Mouse (Mus musculus) ZHBTc4 (cell line): ENCODE measurements around the gene Tbc1d17.

Experiments used
- DNase-seq: peaks from one replicate; pipeline ENCODE4 v3.0.0-alpha.2; 2011; ENCODE audit warnings: low read depth, low spot score

Tbc1d17 gene

DNA sequence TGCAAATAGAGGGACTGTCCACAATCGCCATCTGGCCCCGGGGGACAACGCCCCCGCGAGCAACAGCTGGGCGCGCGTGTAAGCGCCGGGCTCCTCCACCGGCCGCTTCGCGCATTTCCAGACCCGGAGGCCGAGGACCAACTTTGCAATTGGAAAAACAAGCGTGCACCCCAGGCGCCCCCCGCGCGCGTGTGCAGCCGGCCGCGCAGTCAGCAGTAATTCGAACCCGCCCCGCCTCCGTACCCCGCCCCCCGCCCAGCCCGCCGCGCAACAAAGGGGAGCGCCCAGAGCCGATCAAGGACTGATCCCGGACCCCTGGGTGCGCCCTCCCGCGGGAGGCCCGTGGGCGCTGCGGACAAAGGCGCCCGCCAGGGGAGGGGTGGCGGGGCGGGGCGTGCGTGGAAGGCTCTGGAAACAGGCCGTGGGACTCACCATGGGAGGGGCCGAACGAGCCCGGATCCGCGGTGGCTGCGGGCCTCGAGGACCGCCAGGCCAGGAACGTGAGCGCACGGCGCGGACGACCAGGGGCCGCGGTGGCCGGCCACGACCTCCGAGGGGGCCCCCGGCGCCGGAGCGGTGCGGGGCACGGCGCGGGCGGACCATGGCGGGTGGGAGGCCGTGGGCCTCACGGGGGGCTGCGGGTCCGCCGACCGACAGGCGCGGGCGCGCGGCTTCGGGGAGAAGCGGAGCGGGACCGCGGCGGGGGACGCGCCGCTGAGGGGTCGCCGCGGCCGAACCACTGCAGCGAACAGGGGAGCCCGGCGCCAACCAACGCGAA lies 20.2 kb upstream of the Tbc1d17 start:
- peak; percentile 74 for DNase-seq

DNA sequence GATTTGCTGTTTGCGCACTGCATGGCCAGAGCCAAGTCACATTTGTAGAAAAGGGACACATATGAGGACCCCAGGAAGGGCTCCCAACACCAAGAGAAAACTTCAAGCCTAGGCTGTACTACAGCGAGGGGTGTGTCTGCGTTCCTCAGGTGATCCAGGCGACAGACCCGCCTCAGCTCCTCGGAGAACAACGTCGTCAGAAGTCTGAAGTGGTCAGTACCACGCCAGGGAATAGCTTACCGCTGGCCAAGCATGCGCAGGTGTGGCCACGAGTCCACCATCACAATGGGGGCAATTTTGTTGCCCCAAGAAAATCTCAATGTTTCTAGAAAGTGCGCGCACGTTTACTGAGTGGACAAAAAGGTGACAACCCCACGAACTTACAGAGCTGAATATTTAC lies 19.6 kb upstream of the Tbc1d17 start:
- DNase-seq: no peak

DNA sequence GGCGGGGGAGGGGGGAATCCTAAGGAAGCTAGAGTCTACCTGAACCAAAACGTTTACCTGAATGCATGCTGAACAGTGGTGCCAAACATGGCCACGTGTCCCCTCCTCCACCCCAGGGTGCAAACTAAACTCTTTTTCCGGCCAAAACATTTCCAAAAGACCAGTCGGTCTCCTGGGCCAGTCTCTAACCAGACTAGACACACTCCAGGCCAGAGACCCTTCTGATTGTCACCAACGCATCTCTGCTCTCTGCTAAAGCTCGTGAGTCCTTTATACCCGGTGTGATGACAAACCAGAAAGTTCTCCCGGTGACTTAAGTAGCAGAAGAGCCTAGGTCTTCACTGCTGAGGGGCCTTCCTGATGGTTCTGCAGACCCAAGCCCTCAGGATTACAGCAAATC lies 18.9 kb upstream of the Tbc1d17 start:
- DNase-seq: no peak

DNA sequence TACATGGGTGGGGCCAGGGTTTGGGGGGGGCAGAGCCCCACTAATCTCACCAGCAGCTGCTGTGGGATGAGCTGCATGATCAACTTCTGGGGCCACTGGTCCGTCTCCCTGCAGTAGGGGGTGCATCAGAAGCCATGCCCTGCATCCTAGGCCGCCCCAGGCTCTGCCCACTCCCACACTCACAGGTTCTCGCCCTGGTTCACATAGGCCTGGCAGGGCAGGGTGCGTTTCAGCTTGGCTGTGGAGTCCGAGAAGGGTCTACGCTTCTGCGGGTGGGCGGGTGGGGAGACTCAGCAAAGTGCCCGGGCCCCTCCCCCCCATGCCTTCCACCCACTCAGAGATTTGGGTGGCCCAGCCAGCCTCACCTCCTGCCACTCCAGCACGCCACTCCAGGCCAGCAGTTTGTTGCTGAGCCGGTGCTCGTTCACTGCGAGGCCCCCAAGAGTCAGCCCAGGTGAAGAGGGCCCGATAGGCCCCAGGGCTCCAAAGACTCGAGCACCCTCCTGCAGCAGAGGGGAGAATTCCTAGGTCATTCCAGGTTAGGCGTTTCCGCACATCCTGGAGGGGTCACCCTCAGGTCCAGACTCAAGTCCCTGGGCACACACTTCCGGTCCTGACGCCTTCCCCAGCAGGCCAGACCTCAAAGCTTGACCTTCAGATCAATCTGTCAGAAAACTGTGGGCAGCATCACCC lies 18.3 kb upstream of the Tbc1d17 start:
- DNase-seq: no peak

DNA sequence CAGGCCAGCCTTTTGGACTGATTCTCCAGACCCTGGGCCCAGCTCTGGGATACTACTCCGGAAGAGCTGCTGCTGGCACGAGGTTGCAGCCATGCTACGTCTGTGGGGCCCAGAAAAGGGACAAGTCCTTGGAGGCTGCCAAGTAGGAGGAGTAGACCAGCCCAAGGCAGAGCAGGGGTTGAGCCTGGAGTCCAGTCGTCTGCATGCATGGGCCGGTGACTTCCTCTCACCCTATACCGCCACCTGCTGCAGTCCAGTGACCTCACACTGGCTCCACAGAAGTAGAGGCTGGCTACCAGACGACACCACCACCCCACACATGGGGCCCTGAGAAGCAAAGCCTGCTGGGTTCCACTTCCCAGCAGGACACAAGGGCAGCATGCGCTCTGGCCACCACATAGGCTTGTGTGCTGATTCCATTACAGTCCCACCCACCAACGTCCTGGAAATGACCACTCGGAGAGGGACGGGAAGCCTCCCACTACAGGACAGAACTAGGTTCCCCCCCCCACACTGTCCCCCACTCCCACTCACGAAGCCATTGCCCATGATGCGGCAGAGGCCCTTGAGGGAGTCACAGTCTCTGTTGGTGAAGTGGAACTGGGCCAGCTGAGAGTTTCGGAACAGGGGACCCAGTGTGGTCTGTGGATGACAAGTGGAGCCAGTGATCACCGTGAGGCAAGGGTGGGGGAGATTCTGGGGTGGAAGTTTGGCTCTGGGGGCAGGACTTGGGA lies 17.6 kb upstream of the Tbc1d17 start:
- no peak for DNase-seq

DNA sequence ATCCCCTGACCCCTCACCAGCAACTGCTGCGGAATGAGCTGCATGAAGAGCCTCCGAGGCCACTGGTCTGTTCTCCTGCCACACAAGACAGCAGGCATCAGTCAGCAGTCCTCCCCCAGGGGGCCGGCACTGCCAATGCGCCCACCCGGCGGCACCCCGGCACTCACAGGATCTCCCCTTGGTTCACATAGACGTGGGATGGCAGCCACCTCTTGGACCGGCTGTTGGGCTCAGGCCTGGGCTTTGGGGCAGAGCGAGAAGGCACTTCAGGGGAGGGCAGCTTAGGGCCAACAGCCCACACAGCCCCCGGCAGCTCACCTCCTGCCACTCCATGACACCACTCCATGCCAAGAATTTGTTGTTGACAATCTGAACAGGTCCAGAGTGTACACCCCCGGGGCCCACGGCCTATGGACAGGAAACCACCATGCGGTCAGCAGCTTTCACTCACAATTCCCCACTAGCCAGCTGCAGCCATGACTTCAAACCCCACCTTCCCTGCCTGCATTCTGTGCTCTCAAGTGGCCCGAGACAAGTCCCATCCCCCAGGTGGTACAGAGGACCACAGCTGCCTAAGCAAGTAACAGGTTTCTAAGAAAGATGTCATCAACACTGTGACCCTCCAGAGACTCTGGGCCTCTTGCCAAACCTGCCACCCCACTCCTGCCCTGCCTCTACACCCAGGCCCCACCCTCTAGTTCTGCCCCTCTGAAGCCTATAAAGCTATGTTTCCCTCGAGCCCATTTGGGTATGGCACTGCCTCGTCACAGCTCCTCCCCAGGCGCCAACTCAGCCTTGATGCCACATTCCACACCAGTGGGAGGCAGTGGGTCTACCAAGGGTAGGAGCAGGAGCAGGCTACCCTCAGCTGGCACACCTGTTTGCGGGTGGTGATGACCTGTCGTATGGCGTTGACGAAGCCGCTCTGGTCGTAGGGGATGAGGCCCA lies 16.0 kb upstream of the Tbc1d17 start:
- no peak for DNase-seq

DNA sequence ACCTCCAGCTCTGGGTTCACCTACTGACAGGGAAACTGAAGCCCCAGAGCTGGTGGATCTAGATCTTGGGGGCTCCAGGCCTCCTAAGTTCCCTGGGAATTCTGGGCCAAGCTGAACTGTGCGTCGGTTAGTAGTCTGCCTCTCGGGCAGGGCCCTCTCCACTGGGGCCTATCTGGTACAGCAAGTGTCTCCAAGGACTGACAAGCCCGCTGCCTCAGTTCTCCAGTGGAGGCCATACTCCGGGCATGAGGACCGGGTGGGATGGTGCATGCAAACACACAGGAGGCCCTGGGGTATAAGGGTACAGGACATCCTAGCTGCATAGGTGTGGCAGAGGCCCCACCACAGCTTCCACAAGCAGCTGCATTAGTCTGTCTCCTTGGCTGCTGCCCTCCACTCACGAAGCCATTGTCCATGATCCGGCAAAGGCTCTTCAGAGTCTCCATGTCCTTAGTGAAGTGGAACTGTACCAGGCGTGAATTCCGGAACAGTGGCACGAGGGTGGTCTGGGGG lies 15.2 kb upstream of the Tbc1d17 start:
- no peak for DNase-seq

DNA sequence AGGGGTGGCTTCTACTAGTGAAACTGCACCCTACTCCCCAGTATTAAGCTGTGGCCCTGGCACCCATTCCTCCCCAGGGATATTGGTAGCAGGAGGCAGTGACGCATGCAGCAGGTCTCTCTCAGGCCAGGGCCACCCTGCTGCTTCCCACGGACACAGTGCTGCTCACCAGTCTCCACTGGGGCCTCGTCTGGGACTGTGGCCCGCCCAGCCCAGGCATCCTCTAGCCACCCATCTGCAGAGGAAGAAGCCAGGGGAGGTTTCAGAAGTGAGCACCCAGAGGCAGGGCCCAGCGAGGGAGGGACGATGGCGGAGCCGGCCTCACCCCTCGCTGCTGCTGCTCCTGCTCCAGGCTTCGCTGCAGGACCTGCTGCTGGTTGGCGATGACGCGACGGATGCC lies 14.3 kb upstream of the Tbc1d17 start:
- no peak for DNase-seq

DNA sequence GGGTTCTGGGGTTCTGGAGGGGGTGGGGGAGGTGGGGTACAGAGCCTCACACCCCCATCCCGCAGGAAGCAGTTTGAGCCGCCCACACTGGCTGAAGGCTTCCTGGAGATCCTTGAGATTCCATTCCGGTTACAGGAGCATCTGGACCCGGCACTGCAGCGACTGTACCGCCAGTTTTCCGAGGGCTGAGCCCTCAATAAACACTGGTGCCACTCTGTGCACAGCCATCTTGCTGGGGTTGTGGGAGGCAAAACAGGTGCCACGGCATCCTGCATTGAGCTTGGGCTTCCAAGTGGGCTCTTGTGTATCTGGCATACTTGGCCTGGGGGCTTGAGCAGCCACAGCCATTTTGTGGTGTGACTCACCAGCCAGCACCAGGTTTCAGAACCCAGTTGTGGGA lies 13.6 kb upstream of the Tbc1d17 start:
- no peak for DNase-seq

DNA sequence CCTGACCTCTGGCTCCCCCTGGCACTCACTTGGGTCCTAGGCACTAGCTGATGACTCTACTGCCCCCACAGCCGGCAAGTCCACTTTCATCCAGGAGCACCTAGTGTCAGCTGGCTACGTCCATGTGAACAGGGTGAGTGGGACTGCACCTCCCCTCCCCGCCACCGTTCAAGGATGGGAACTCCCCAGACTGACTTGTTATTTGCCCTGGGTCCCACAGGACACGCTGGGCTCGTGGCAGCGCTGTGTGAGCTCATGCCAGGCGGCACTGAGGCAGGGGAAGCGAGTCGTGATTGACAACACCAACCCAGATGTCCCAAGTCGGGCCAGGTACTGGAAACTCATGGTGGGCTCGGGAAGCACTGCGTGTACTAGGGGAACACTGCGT lies 12.5 kb upstream of the Tbc1d17 start:
- DNase-seq: peak; percentile 39

DNA sequence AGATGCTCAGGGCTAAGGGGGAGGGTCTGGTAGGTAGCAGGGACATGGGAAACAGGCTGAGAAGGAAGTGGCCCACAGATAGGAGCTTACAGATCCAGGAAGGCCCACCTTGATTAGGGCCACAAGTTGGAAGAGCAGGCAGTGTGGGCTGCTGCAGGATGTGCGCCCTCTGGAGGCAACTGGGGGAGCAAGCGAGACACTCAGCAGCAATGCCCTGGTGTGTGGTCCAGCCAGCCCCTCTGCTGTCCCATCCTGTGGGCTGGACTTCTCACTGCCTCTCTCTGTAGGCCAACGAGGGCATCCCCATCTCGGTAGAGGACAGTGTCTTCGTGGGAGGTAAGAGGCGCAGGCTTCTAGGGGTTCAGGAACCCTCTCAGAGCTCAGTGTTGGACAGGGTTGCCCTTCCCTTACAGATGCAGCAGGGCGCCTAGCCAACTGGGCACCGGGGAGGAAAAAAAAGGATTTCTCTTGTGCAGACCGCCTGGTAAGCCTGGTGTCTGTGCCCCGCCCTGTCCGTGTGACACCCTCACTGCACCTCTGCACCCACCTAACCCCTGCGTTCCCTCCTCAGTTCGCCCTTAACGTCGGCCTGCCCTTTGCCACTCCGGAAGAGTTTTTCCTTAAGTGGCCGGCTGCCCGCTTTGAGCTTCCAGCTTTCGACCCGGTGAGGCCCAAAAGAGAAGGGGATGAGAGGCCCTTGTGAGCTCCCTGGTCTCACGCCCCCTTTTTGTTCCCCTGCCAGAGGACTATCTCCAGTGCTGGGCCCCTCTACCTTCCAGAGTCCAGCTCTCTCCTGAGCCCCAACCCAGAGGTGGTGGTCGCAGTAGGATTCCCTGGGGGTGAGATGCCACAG lies 11.9 kb upstream of the Tbc1d17 start:
- DNase-seq: peak; percentile 80

DNA sequence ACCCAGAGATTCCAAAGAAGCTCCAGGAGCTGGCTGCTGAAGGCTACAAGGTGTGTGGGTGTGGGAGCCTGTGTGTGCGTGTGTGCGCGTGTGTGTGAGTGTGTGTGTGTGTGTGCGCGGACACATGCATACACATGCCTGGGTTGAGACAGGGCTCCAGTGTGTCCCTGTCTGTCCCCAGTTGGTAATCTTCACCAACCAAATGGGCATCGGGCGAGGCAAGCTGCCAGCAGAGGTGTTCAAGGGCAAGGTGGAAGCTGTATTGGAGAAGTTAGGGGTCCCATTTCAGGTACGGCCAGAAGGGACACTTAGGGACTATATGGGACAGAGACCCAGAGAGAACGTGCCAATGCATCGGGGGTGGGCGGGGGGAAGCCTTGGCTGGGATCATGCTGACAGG lies 11.0 kb upstream of the Tbc1d17 start:
- no peak for DNase-seq

DNA sequence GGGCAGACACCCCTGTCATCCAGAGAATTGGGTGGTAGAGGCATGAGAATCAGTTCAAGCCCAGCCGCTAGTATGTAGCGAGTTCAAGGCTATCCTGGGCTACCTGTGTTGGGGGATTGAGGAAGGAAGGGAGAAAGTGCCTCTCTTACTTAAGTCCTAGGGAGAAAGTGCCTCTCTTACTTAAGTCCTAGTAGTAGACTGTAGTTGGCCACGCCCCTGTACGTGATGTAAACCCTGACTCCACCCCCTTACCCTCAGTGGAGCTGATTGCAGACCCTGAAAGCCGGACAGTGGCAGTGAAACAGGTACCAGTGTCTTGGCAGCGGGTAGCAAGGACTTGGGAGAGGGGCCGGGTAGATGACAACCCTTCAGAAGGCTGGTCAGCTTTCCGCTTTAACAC lies 9.0 kb upstream of the Tbc1d17 start:
- peak; percentile 77 for DNase-seq

DNA sequence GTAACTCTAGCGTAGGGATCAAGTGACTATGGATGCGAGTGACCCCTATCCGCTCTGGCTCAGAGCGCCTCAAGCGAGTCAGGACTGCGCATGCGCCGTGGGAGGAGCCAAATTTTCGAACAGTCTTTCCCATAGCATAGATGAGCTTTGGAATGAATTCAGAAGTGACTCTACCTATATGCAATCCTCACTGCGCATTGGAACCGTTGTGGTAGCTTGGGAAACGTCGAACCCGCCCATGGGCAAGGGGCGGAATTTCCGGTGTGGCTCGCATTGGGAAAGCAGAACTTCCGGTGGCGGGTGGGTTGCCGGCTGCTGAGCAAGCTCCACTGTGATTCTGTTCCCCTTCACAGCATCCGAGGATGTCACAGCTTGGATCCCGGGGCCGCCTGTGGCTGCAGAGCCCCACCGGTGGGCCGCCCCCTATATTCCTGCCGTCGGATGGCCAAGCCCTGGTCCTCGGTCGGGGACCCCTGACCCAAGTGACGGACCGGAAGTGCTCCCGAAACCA lies 8.2 kb upstream of the Tbc1d17 start, which contains the start of gene Pnkp:
Pnkp (plus strand) TSS at position 98 of the 511 bp plus-strand sequence.
- DNase-seq: peak; percentile 96

DNA sequence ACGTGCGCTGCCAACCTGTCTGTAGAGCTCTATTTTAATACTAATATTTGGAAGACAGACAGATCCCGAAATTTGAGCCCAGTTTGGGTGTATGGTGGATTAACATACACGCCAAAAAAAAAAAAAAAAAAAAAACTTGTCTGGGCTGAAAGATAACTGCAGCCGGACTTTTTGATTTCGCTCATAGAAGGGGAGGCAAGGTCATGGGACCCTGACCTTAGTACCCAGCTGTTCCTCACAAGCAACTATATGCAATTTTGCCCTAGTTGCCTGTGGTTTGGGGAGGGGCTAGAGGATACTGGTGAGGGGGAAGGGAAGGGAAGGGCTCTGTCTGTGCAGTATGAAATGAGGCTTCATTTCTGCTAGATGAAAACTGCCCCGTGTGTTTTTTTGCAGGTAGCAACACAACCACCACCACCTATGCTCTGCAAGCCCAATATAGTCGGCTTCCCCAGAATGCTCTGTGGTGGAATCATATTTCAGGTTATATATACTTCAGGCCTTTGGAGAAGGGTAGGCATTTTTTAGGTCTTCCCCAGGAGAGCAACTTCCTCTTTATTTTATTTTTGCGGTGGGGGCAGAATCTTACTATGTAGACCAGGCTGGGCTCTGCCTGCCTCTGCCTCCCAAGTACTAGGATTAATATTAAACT lies 7.5 kb upstream of the Tbc1d17 start:
- no peak for DNase-seq

DNA sequence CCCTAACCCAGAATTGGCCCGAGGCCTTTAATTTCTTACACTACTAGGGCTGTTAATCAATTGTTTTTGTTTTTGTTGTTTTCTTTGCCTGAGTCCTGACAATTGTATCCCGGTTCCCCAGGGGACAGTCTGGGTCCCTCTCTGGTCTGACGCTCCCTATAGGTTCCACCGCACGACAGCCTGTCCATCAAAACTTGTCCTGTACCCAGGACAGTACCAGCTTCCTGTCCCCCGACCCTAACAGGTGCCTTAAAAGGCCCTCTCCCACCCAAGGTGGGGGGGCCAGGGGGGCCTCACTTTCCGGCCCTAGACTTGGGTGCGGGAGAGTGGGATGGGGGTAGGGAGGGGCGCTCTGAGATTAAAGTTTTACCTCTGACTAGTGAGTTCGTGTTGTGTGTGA lies 6.2 kb upstream of the Tbc1d17 start:
- no peak for DNase-seq

DNA sequence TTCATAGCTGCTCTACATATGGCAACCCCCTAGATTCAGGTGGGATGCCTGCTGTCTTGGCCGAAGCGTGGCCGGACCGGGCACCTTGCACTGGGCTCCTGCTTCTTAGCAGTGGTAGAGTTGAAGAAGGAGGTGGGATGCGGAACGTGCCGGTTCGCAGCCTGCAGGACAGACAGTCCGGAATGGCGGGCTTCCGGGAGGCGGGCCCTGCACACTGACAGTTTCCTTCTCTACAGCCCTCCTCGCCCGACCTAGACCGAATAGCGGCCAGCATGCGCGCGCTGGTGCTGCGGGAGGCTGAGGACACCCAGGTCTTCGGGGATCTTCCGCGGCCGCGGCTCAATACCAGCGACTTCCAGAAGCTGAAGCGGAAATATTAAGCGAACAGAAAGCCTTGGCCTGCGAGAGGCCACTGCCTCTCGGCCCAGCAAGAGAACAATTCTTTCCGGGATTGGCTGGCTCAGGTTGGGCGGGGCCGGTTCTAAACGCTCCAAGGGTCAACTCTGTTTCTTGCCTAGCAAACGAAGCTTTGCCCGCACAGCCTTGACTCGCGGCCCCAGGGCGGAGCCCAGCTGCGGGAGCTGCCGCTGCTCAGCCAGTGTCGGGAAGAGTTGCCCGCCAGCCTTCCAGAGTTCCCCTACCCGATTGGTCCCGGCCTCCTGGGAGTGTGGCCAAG lies 5.6 kb upstream of the Tbc1d17 start:
- DNase-seq: peak; percentile 94

DNA sequence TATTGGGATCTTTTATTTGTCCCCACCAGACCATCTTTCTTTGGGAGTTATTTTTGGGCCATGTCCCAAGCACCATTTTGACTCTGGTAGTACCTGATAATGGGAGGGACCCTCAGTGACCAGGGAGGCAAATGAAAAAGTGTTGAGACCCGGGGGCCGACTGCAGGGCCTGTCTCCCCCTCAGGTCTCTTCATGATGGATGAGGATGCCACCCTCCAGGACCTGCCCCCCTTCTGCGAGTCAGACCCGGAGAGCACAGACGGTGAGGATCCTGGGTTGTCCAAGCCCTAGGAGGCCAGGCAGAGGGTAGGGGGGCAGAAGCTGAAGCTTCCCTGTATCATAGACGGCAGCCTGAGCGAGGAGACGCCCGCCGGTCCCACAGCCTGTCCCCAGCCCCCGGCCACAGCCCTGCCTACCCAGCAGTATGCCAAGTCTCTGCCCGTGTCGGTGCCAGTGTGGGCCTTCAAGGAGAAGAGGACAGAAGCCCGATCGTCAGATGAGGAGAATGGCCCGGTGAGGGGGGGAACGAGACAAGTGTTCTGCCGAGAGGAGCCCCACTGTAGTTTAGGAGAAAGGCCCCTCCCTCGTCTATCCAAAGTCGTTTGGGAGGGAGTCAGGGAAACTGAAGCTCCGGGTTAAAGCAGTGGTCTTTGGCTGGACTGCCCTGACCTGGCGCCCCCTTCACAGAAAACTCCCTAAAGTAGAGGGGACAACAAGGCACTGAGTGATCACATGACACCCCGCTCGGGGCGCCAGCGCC lies 4.9 kb upstream of the Tbc1d17 start:
- DNase-seq: no peak
